Mouse (Mus musculus) ES-Bruce4 (cell line): ENCODE measurements around the gene Arpp19. TPM values are rescaled to one million over a fixed set of nuclear protein-coding genes. Genes with fewer than 3 reads are reported as not detected.

Source experiments
- H3K27ac ChIP-seq: 2 replicates; pipeline ENCODE4 v1.5.1; 2012; ENCODE audit warnings: low read length, inconsistent platforms; ENCODE audit not compliant: insufficient read depth
- H3K27me3 ChIP-seq: 2 replicates; pipeline ENCODE4 v1.6.1; 2012; ENCODE audit warnings: mild to moderate bottlenecking, low read length, inconsistent platforms; ENCODE audit not compliant: control insufficient read depth, poor library complexity, insufficient read depth, severe bottlenecking
- H3K36me3 ChIP-seq: 2 replicates; pipeline ENCODE4 v1.6.1; 2012; ENCODE audit warnings: inconsistent platforms, mild to moderate bottlenecking, low read length, moderate library complexity; ENCODE audit not compliant: control insufficient read depth, poor library complexity, insufficient read depth, severe bottlenecking
- H3K4me1 ChIP-seq: one replicate; pipeline ENCODE4 v1.8.1; 2011; ENCODE audit warnings: low read length; ENCODE audit not compliant: control insufficient read depth, insufficient read depth
- H3K4me3 ChIP-seq: 2 replicates; pipeline ENCODE4 v1.5.1; 2011; ENCODE audit warnings: low read depth, mild to moderate bottlenecking, low read length
- H3K9ac ChIP-seq: 2 replicates; pipeline ENCODE4 v1.6.1; 2012; ENCODE audit warnings: low read depth, mild to moderate bottlenecking, inconsistent platforms; ENCODE audit not compliant: poor library complexity, severe bottlenecking
- H3K9me3 ChIP-seq: replicated peaks from 2 replicates; pipeline ENCODE4 v1.6.1; 2012; ENCODE audit warnings: mild to moderate bottlenecking, low read length, inconsistent platforms; ENCODE audit not compliant: control insufficient read depth, poor library complexity, insufficient read depth, severe bottlenecking
- CTCF ChIP-seq: IDR thresholded peaks from one replicate; pipeline ENCODE4 v1.8.1; 2011; ENCODE audit warnings: low read depth, low read length
- EP300 ChIP-seq: IDR thresholded peaks from 2 replicates; pipeline ENCODE4 v1.6.1; 2011; ENCODE audit warnings: low read depth, low read length; ENCODE audit not compliant: insufficient read depth
- POLR2A ChIP-seq: IDR thresholded peaks from one replicate; pipeline ENCODE4 v1.8.1; 2011; ENCODE audit warnings: low read length; ENCODE audit not compliant: insufficient read depth
- polyA plus RNA-seq: library from polyadenylated mRNA; stranded (reverse); fragments of >200 nt; gene quantifications from 2 replicates; pipeline ENCODE4 v1.2.4, GENCODE M21; 2011; ENCODE audit warnings: low read depth; ENCODE audit not compliant: missing spikeins, insufficient read depth, insufficient read length

The Arpp19 gene
- polyA plus RNA-seq, 1 experiment, result 262 TPM

DNA sequence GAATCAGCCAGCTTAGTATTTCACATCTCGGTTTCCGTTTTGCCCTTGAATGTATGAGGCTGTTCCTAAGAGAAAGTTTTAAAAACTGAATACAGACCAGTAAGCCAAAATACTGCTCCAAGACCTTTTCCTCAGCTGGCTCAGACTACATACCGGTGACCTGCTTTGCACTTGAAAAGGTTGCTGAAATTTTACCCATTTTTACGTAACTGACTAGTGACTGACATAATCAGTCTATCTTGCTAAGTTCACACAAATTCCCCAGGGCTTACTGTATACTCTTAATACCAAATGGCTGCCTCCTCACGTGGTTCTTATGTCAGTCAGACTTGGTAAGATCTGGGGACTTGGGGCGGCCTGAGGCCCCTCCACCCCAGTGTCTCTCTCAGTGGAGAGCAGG, 18.2 kb upstream of the Arpp19 start:
- no peaks in the 10 kb centered on the region for H3K27me3 ChIP-seq
- no peak overlapping the region for H3K27ac ChIP-seq
- no peaks in the 10 kb centered on the region for H3K9me3 ChIP-seq
- H3K36me3 ChIP-seq, result no peaks in the 10 kb centered on the region
- no peaks in the 10 kb centered on the region for H3K4me1 ChIP-seq
- TF ChIP-seq EP300, result no peak
- TF ChIP-seq CTCF, result no peak
- H3K4me3 ChIP-seq, result no peak overlapping the region
- H3K9ac ChIP-seq, result no peak overlapping the region

- TF ChIP-seq EP300 (no peak), CTCF (no peak), POLR2A (no peak)
- Histone ChIP-seq H3K4me1 (no peaks in the 10 kb centered on the region), H3K36me3 (no peaks in the 10 kb centered on the region), H3K9me3 (no peaks in the 10 kb centered on the region), H3K27me3 (no peaks in the 10 kb centered on the region), H3K4me3 (no peak overlapping the region), H3K9ac (no peak overlapping the region), H3K27ac (no peak overlapping the region)
Measured at GRCm38 (mm10) chr9:75019592-75019991, 17.8 kb upstream of the Arpp19 start.

GRCm38 (mm10) chr9:75020561-75020960, 16.9 kb upstream of the Arpp19 start:
- TF ChIP-seq CTCF (no peak), POLR2A (no peak), EP300 (no peak)

DNA sequence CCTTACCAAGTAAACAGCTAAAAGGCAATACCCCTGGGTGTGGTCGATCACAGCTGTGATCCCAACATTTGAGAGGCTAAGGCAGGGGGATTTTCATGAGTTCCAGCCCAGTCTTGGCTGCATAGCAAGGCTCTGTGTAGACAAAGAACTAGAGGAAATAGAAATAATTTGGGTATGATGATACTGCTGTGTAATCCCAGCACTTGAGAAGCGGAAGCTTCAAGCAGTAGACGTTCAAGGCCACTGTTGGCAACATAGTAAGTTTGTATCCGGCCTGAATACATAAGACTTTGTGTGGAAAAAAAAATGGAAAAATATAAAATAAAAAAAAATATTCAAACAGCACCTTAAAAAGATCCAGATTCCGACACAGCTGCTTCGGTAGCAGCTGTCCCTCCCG, 14.9 kb upstream of the Arpp19 start:
- no peaks in the 10 kb centered on the region for H3K36me3 ChIP-seq
- no peaks in the 10 kb centered on the region for H3K4me1 ChIP-seq
- H3K4me3 ChIP-seq, result no peak overlapping the region
- no peaks in the 10 kb centered on the region for H3K27me3 ChIP-seq
- H3K9ac ChIP-seq, result no peak overlapping the region
- TF ChIP-seq CTCF (no peak), POLR2A (no peak), EP300 (no peak)
- H3K27ac ChIP-seq, result no peak overlapping the region
- H3K9me3 ChIP-seq, result no peaks in the 10 kb centered on the region

More at GRCm38 (mm10) chr9:75020561-75020960, 16.9 kb upstream of the Arpp19 start:
- Histone ChIP-seq H3K36me3 (no peaks in the 10 kb centered on the region), H3K9ac (no peak overlapping the region), H3K27me3 (no peaks in the 10 kb centered on the region), H3K9me3 (no peaks in the 10 kb centered on the region), H3K4me1 (no peaks in the 10 kb centered on the region), H3K4me3 (no peak overlapping the region), H3K27ac (no peak overlapping the region)

GRCm38 (mm10) chr9:75023150-75023894, 14.1 kb upstream of the Arpp19 start:
- no peak overlapping the region for H3K4me3 ChIP-seq

DNA sequence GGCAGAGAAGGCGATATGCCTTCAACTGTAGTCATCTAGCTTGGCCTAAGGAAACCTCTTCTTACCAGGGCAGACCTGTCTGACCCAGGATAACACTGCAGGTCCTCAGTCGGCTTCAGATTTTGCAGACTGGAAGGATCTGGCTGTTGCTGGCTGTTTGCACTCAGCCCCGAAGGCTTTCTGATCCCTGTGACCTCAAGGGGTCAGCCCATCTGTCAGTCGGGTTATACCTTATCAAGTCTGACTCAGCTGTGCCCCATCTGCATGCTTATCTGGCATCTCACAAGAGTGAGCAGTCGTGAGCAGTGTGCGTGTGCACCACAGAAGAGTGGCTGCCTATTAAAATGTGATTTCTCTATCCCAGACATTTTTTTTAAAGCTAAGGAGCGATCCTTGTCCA, 13.3 kb upstream of the Arpp19 start:
- Histone ChIP-seq H3K27ac (no peak overlapping the region), H3K9me3 (no peaks in the 10 kb centered on the region), H3K36me3 (no peaks in the 10 kb centered on the region), H3K4me3 (no peak overlapping the region), H3K9ac (no peak overlapping the region), H3K4me1 (no peaks in the 10 kb centered on the region), H3K27me3 (no peaks in the 10 kb centered on the region)
- TF ChIP-seq EP300, result no peak
- no peak for TF ChIP-seq POLR2A
- no peak for TF ChIP-seq CTCF

More at GRCm38 (mm10) chr9:75023150-75023894, 14.1 kb upstream of the Arpp19 start:
- Histone ChIP-seq H3K27ac (no peak overlapping the region), H3K9ac (no peak overlapping the region), H3K36me3 (no peaks in the 10 kb centered on the region), H3K4me1 (no peaks in the 10 kb centered on the region), H3K9me3 (no peaks in the 10 kb centered on the region), H3K27me3 (no peaks in the 10 kb centered on the region)
- no peak for TF ChIP-seq EP300
- no peak for TF ChIP-seq CTCF
- no peak for TF ChIP-seq POLR2A
